Mouse (Mus musculus) liver, embryonic 12.5 days (tissue): ENCODE measurements around the gene 4930578C19Rik. TPM values are rescaled to one million over a fixed set of nuclear protein-coding genes. Genes with fewer than 3 reads are reported as not detected.
"Not testable (repeated sequence)": the region's sequence is repeated elsewhere in the genome, so short reads cannot be mapped to it uniquely, and the experiment has no call there.

ENCODE experiments used
- ATAC-seq: fragments of 200-750 bp; cut with Nextera tagmentation; 2 replicates; pipeline ENCODE4 v1.8.0; 2017; ENCODE audit warnings: moderate number of reproducible peaks, mild to moderate bottlenecking, moderate library complexity
- H3K27ac ChIP-seq: fragments of 300-500 bp; sonication (generic); 2 replicates; pipeline ENCODE4 v1.5.1; 2016; ENCODE audit warnings: mild to moderate bottlenecking
- H3K27me3 ChIP-seq: fragments of 300-500 bp; sonication (generic); replicated peaks from 2 replicates; pipeline ENCODE4 v1.6.1; 2016; ENCODE audit warnings: mild to moderate bottlenecking, moderate library complexity
- H3K36me3 ChIP-seq: fragments of 300-500 bp; sonication (generic); 2 replicates; pipeline ENCODE4 v1.6.1; 2016; ENCODE audit warnings: mild to moderate bottlenecking, moderate library complexity
- H3K4me1 ChIP-seq: fragments of 300-500 bp; sonication (generic); 2 replicates; pipeline ENCODE4 v1.6.1; 2016
- H3K4me2 ChIP-seq: fragments of 300-500 bp; sonication (generic); 2 replicates; pipeline ENCODE4 v1.6.1; 2016; ENCODE audit warnings: mild to moderate bottlenecking, moderate library complexity
- H3K4me3 ChIP-seq: fragments of 300-500 bp; sonication (generic); 2 replicates; pipeline ENCODE4 v1.5.1; 2016; ENCODE audit warnings: mild to moderate bottlenecking, moderate library complexity
- H3K9ac ChIP-seq: fragments of 300-500 bp; sonication (generic); 2 replicates; pipeline ENCODE4 v1.6.1; 2016; ENCODE audit warnings: mild to moderate bottlenecking, moderate library complexity
- H3K9me3 ChIP-seq: fragments of 300-500 bp; sonication (generic); replicated peaks from 2 replicates; pipeline ENCODE4 v1.6.1; 2016; ENCODE audit warnings: mild to moderate bottlenecking, moderate library complexity
- WGBS: fragments of 180-500 bp; shearing (Covaris S2); methylation state at CpG from one replicate; pipeline ENCODE4 v1.1.7; 2016; ENCODE audit not compliant: insufficient replicate concordance; 5-methylcytosine and 5-hydroxymethylcytosine counted together
- polyA plus RNA-seq: library from polyadenylated mRNA; unstranded; fragments of >200 nt; fragmentation: Nextera tagmentation; extraction: Ambion mirVana; gene quantifications from 2 replicates; pipeline ENCODE4 v1.2.1, GENCODE M21; 2016

4930578C19Rik gene
- polyA plus RNA-seq, 1 experiment from 2014 or later: not detected

DNA sequence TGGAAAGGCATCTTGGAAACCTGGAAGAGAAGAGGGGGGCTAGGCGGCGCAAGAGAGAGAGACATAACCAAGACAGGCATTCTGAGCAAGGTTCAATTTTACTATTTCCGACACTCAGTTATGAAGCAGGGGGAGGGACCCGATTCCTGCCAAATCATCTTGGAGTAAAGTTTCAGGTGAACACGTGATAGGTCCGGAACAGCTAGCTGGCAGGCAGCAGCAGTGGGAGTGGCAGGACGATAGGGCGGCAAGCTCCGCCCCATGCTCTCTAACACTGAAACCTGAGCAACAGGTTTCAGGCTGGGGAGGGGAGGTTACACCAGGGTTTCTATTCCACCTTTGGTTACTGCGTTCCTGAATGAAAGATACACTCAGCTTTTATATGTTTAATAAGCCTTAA, 58.9 kb downstream of the 4930578C19Rik start:
- no peaks in the 10 kb centered on the region for H3K4me1 ChIP-seq
- no peaks in the 10 kb centered on the region for H3K9me3 ChIP-seq
- no peak overlapping the region for H3K9ac ChIP-seq
- H3K4me3 ChIP-seq: no peak overlapping the region
- H3K4me2 ChIP-seq: no peak overlapping the region
- H3K36me3 ChIP-seq: no peaks in the 10 kb centered on the region
- no peak for ATAC-seq
- WGBS: 38% methylated on average over 10 of the region's 10 CpGs
- no peaks in the 10 kb centered on the region for H3K27me3 ChIP-seq
- H3K27ac ChIP-seq: no peak overlapping the region

DNA sequence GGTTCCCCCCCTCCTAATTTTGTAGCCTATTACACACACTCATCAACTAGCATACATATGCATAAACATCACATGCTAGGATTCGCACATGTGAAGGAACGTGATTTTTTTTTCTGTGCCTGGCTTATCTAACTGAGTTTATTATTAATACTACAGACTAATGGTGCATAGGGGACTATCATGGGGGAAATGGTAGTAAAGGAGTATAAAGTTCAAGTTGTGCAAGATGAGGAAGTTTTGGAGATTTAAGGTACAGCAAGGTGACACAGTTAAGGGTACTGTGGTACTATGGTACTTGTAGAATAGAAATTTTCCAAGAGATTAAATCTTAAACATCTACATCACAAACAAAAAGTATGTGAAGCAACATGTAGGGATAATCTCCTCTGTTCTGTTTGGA, 64.5 kb downstream of the 4930578C19Rik start:
- ATAC-seq: no peak
- 91% methylated on average over 2 of the region's 2 CpGs for WGBS
- Histone ChIP-seq H3K4me2 (no peak overlapping the region), H3K27ac (no peak overlapping the region), H3K4me3 (no peak overlapping the region), H3K4me1 (no peaks in the 10 kb centered on the region), H3K36me3 (no peaks in the 10 kb centered on the region), H3K27me3 (no peaks in the 10 kb centered on the region), H3K9me3 (no peaks in the 10 kb centered on the region), H3K9ac (no peak overlapping the region)

DNA sequence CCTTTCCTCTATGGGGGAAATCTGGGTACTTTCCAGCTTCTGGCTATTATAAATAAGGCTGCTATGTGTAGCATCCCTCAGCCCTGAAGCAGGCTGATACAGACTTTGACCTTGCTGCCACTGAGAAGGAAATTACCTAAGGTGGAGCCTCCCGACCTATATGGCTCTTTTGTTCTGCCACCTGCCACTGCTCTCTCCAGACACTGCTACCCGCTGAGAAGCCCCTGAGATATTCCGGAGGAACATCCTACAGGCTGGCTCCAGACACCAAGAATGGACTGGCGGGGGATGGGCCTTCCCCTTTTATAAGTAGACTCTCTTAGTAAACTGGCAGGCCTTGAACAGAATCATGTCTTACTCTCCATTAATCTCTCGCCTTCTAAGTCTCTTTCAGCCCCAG, 77.0 kb downstream of the 4930578C19Rik start:
- H3K36me3 ChIP-seq, ATAC-seq, H3K9ac ChIP-seq, H3K4me3 ChIP-seq, H3K9me3 ChIP-seq, H3K27ac ChIP-seq, H3K4me2 ChIP-seq, H3K4me1 ChIP-seq, H3K27me3 ChIP-seq: not testable (repeated sequence)
- WGBS: 70% methylated on average over 5 of the region's 5 CpGs
